Mouse (Mus musculus) heart, postnatal 0 days (tissue): ENCODE results near the gene Cfap97d1.

Experiments
- CTCF ChIP-seq: IDR thresholded peaks from 2 replicates; pipeline ENCODE4 v1.5.1; 2016; ENCODE audit warnings: antibody characterized with exemption, control low read depth, low read depth
- EP300 ChIP-seq: IDR thresholded peaks from 2 replicates; pipeline ENCODE4 v1.6.1; 2016; ENCODE audit warnings: antibody characterized with exemption, low read depth

GRCm38 (mm10) chr11:102025354-102025753 is 41.3 kb downstream of the Cfap97d1 start:
- TF ChIP-seq EP300 (no peak), CTCF (no peak)
